Mouse (Mus musculus) hindbrain, postnatal 0 days (tissue): ENCODE data around the gene Hoxa10. TPM values are rescaled to one million over a fixed set of nuclear protein-coding genes. Genes with fewer than 3 reads are reported as not detected.

Experiments
- ATAC-seq: fragments of 200-750 bp; cut with Nextera tagmentation; 2 replicates; pipeline ENCODE4 v1.8.0; 2017; ENCODE audit warnings: mild to moderate bottlenecking, moderate TSS enrichment, moderate library complexity
- DNase-seq: peaks from one replicate; pipeline ENCODE4 v3.0.0-alpha.2; 2015; ENCODE audit warnings: low spot score
- H3K27ac ChIP-seq: fragments of 300-500 bp; sonication (generic); 2 replicates; pipeline ENCODE4 v1.5.1; 2014; ENCODE audit warnings: mild to moderate bottlenecking
- H3K27me3 ChIP-seq: fragments of 300-500 bp; sonication (generic); 2 replicates; pipeline ENCODE4 v1.6.1; 2014; ENCODE audit warnings: low read length, mixed read lengths; ENCODE audit not compliant: insufficient read depth
- H3K36me3 ChIP-seq: fragments of 300-500 bp; sonication (generic); 2 replicates; pipeline ENCODE4 v1.6.1; 2014; ENCODE audit warnings: low read length, mixed read lengths; ENCODE audit not compliant: insufficient read depth
- H3K4me1 ChIP-seq: fragments of 300-500 bp; sonication (generic); 2 replicates; pipeline ENCODE4 v1.6.1; 2014; ENCODE audit warnings: antibody characterized with exemption, low read length, mixed read lengths; ENCODE audit not compliant: insufficient read depth
- H3K4me2 ChIP-seq: fragments of 300-500 bp; sonication (generic); 2 replicates; pipeline ENCODE4 v1.6.1; 2014; ENCODE audit warnings: low read depth, mild to moderate bottlenecking, low read length, moderate library complexity, mixed read lengths
- H3K4me3 ChIP-seq: fragments of 300-500 bp; sonication (generic); 2 replicates; pipeline ENCODE4 v1.5.1; 2014; ENCODE audit warnings: low read length
- H3K9ac ChIP-seq: fragments of 300-500 bp; sonication (generic); replicated peaks from 2 replicates; pipeline ENCODE4 v1.6.1; 2014; ENCODE audit warnings: mild to moderate bottlenecking, low read length, moderate library complexity, mixed read lengths
- H3K9me3 ChIP-seq: fragments of 300-500 bp; sonication (generic); 2 replicates; pipeline ENCODE4 v1.6.1; 2016; ENCODE audit warnings: low read length, mixed read lengths
- CTCF ChIP-seq: IDR thresholded peaks from 2 replicates; pipeline ENCODE4 v1.5.1; 2016; ENCODE audit warnings: antibody characterized with exemption, control low read depth, low read depth
- WGBS: fragments of 180-500 bp; shearing (Covaris S2); extraction: QIAGEN DNeasy Blood & Tissue Kit; methylation state at CpG from one replicate; pipeline ENCODE4 v1.1.7; 2014; 5-methylcytosine and 5-hydroxymethylcytosine counted together
- polyA plus RNA-seq: library from polyadenylated mRNA; unstranded; fragments of >200 nt; fragmentation: Nextera tagmentation; extraction: Ambion mirVana; gene quantifications from 2 replicates; pipeline ENCODE4 v1.2.1, GENCODE M21; 2015
- total RNA-seq: library from RNA; depleted of rRNA; stranded (reverse); fragments of >200 nt; gene quantifications from 2 replicates; pipeline ENCODE4 v1.2.3, GENCODE M21; 2014

Gene Hoxa10
- total and polyA plus RNA-seq, 2 experiments from 2014 or later: not detected

- Histone ChIP-seq H3K9me3 (no peaks in the 10 kb centered on the region), H3K27me3 (peaks cover 98% of the 10 kb centered on the region), H3K36me3 (no peaks in the 10 kb centered on the region), H3K4me3 (no peak overlapping the region), H3K4me2 (no peak overlapping the region), H3K27ac (no peak overlapping the region), H3K9ac (no peak overlapping the region), H3K4me1 (no peaks in the 10 kb centered on the region)
- DNase-seq (no peak), ATAC-seq (no peak)
- TF ChIP-seq CTCF: no peak
- WGBS: 2% methylated on average over 69 of the region's 71 CpGs
Measured at GRCm38 (mm10) chr6:52245040-52245756, 4.5 kb upstream of the Hoxa10 start.

- Histone ChIP-seq H3K36me3 (no peaks in the 10 kb centered on the region), H3K27me3 (peaks cover 98% of the 10 kb centered on the region), H3K4me2 (no peak overlapping the region), H3K9ac (no peak overlapping the region), H3K4me1 (no peaks in the 10 kb centered on the region), H3K9me3 (no peaks in the 10 kb centered on the region), H3K27ac (no peak overlapping the region), H3K4me3 (no peak overlapping the region)
- DNase-seq (no peak), ATAC-seq (no peak)
- TF ChIP-seq CTCF: no peak
- WGBS: 3% methylated on average over 23 of the region's 23 CpGs
Measured at GRCm38 (mm10) chr6:52244471-52245039, 3.9 kb upstream of the Hoxa10 start.

GRCm38 (mm10) chr6:52243681-52244121 lies 3.0 kb upstream of the Hoxa10 start:
- Histone ChIP-seq H3K4me1 (no peaks in the 10 kb centered on the region), H3K9me3 (no peaks in the 10 kb centered on the region), H3K27me3 (peaks cover 99% of the 10 kb centered on the region), H3K9ac (no peak overlapping the region), H3K4me2 (no peak overlapping the region), H3K4me3 (no peak overlapping the region), H3K27ac (no peak overlapping the region), H3K36me3 (no peaks in the 10 kb centered on the region)
- DNase-seq: no peak
- no peak for ATAC-seq
- 1% methylated on average over 12 of the region's 12 CpGs for WGBS
- TF ChIP-seq CTCF: no peak

GRCm38 (mm10) chr6:52242801-52243332 lies 2.2 kb upstream of the Hoxa10 start:
- DNase-seq (no peak), ATAC-seq (no peak)
- TF ChIP-seq CTCF: no peak
- no peaks in the 10 kb centered on the region for H3K36me3 ChIP-seq
- H3K27me3 ChIP-seq: peaks cover 99% of the 10 kb centered on the region
- 4% methylated on average over 4 of the region's 4 CpGs for WGBS
- no peak overlapping the region for H3K4me3 ChIP-seq
- H3K9me3 ChIP-seq: no peaks in the 10 kb centered on the region
- no peak overlapping the region for H3K9ac ChIP-seq
- H3K4me1 ChIP-seq: no peaks in the 10 kb centered on the region
- no peak overlapping the region for H3K4me2 ChIP-seq
- H3K27ac ChIP-seq: no peak overlapping the region

DNA sequence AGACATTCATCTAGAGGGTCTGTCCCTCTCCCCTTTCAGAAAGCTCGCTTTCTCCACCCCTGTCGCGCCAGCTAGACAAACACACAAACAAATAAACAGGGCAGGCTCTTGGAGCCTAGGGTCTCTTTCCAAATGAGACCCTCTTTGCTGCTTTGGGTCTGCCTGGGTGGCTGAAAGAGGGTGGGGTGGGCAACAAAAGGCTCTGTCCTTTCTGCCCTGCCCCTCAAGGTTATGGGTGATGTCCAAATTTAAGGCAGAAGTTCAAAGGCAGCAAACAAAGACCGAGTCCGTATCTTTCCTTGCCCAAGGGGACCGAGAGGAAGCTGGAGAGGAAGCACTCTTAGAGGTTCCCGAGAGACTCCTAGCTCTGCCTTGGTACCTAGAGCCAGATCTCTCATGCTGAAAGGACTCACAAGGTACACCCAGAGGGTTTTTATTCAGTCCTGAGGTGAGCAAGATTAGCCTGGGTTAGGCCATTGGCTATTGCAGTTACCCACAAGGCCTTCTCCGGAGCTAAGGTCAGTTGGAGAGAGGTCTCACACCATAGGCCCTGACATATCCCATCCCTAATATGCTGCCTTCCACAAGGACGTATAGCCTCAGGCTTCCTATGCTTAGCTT lies 457 bp upstream of the Hoxa10 start:
- Histone ChIP-seq H3K27ac (no peak overlapping the region), H3K9me3 (no peaks in the 10 kb centered on the region), H3K4me1 (no peaks in the 10 kb centered on the region), H3K27me3 (peaks cover 99% of the 10 kb centered on the region), H3K4me2 (no peak overlapping the region), H3K9ac (no peak overlapping the region), H3K36me3 (no peaks in the 10 kb centered on the region), H3K4me3 (no peak overlapping the region)
- ATAC-seq (no peak), DNase-seq (no peak)
- WGBS: 5% methylated on average over 9 of the region's 9 CpGs
- no peak for TF ChIP-seq CTCF

- no peaks in the 10 kb centered on the region for H3K9me3 ChIP-seq
- ATAC-seq: no peak
- no peak for TF ChIP-seq CTCF
- H3K27me3 ChIP-seq: peaks cover 99% of the 10 kb centered on the region
- no peaks in the 10 kb centered on the region for H3K36me3 ChIP-seq
- no peaks in the 10 kb centered on the region for H3K4me1 ChIP-seq
- no peak overlapping the region for H3K9ac ChIP-seq
- 3% methylated on average over 30 of the region's 30 CpGs for WGBS
- no peak for DNase-seq
- H3K4me2 ChIP-seq: no peak overlapping the region
- H3K4me3 ChIP-seq: no peak overlapping the region
- H3K27ac ChIP-seq: no peak overlapping the region
Measured at GRCm38 (mm10) chr6:52239625-52240388, 847 bp downstream of the Hoxa10 start.
